Mouse (Mus musculus) CH12.LX (cell line): ENCODE measurements at regions not wholly inside any gene's neighbourhood (a gene's known extent, or its start where the extent isn't known, plus 50 kb on each side); places are given as distances from the start of the nearest gene placed in this dataset.

Experiments
- DNase-seq: peaks from one replicate; pipeline ENCODE4 v3.0.0-alpha.2; 2013; ENCODE audit errors: extremely low read depth
- H3K27ac ChIP-seq: 2 replicates; pipeline ENCODE4 v1.5.1; 2012; ENCODE audit warnings: low read depth, mild to moderate bottlenecking, control low read depth, moderate library complexity; ENCODE audit not compliant: insufficient read depth
- H3K27me3 ChIP-seq: replicated peaks from 2 replicates; pipeline ENCODE3; 2012; ENCODE audit warnings: inconsistent platforms
- H3K36me3 ChIP-seq, 2 experiments: replicated peaks in 1 of 2; 2 replicates each; pipeline versions ENCODE3 to v1.6.1; 2012; ENCODE audit warnings: inconsistent platforms in 1 of 2, low read length in 1 of 2, mild to moderate bottlenecking in 1 of 2, mixed read lengths in 1 of 2, moderate library complexity in 1 of 2; ENCODE audit not compliant: control insufficient read depth in 1 of 2, insufficient read depth in 1 of 2
- H3K4me1 ChIP-seq, 2 experiments: 2 replicates each; pipeline ENCODE4 v1.6.1; 2012; ENCODE audit warnings: inconsistent platforms in 1 of 2, moderate library complexity in 1 of 2; ENCODE audit not compliant: insufficient read depth in 2 of 2, control insufficient read depth in 1 of 2
- H3K4me2 ChIP-seq: 2 replicates; pipeline ENCODE4 v1.6.1; 2012; ENCODE audit warnings: low read depth, mild to moderate bottlenecking, control low read depth; ENCODE audit not compliant: poor library complexity, insufficient read depth, severe bottlenecking
- H3K4me3 ChIP-seq, 3 experiments: fragments of 150-350 bp in 1 of 3; sonication (generic) in 1 of 3; replicated peaks in 1 of 3; 2 replicates each; pipeline versions ENCODE3 to v1.5.1; 2011 to 2012; ENCODE audit warnings: low read depth in 2 of 3, low read length in 2 of 3, mild to moderate bottlenecking in 2 of 3, moderate library complexity in 2 of 3, control low read depth in 1 of 3, improper control_type of control experiment in 1 of 3, inconsistent platforms in 1 of 3, mixed read lengths in 1 of 3; ENCODE audit not compliant: poor library complexity in 1 of 3
- H3K79me2 ChIP-seq: replicated peaks from 2 replicates; pipeline ENCODE4 v1.6.1; 2012; ENCODE audit warnings: mild to moderate bottlenecking, moderate library complexity; ENCODE audit not compliant: control insufficient read depth, poor library complexity, insufficient read depth, severe bottlenecking; ENCODE audit errors: extremely low read depth
- H3K9ac ChIP-seq: 2 replicates; pipeline ENCODE4 v1.6.1; 2012; ENCODE audit warnings: low read depth, mild to moderate bottlenecking, control low read depth, moderate library complexity; ENCODE audit not compliant: insufficient read depth
- H3K9me3 ChIP-seq: replicated peaks from 2 replicates; pipeline ENCODE3; 2012; ENCODE audit warnings: low read length, inconsistent platforms, mixed read lengths
- CHD1 ChIP-seq: IDR thresholded peaks from 2 replicates; pipeline ENCODE4 v1.6.1; 2012; ENCODE audit warnings: low read depth, low read length, improper control_type of control experiment, inconsistent platforms
- CHD2 ChIP-seq: IDR thresholded peaks from 2 replicates; pipeline ENCODE4 v1.6.1; 2011; ENCODE audit warnings: low read length, improper control_type of control experiment
- E2F4 ChIP-seq: IDR thresholded peaks from 2 replicates; pipeline ENCODE4 v1.6.1; 2011; ENCODE audit warnings: low read depth, low read length, improper control_type of control experiment; ENCODE audit not compliant: insufficient replicate concordance
- ELF1 ChIP-seq: IDR thresholded peaks from 2 replicates; pipeline ENCODE4 v1.6.1; 2014; ENCODE audit warnings: low read depth, mild to moderate bottlenecking, inconsistent platforms, low read length, improper control_type of control experiment
- EP300 ChIP-seq: IDR thresholded peaks from 2 replicates; pipeline ENCODE4 v1.6.1; 2011; ENCODE audit warnings: low read length, improper control_type of control experiment
- HCFC1 ChIP-seq: IDR thresholded peaks from 2 replicates; pipeline ENCODE4 v1.6.1; 2012; ENCODE audit warnings: low read depth, mild to moderate bottlenecking, inconsistent platforms, low read length, improper control_type of control experiment
- JUN ChIP-seq: IDR thresholded peaks from 2 replicates; pipeline ENCODE4 v1.6.1; 2011; ENCODE audit warnings: low read depth, mild to moderate bottlenecking, low read length, improper control_type of control experiment, moderate library complexity; ENCODE audit not compliant: insufficient read depth
- JUND ChIP-seq: conservative IDR thresholded peaks from 2 replicates; pipeline ENCODE4 v1.6.1; 2011; ENCODE audit warnings: low read depth, low read length, improper control_type of control experiment
- KAT2A ChIP-seq: IDR thresholded peaks from 2 replicates; pipeline ENCODE4 v1.6.1; 2012; ENCODE audit warnings: low read length, improper control_type of control experiment, inconsistent platforms; ENCODE audit not compliant: insufficient replicate concordance
- MAX ChIP-seq: IDR thresholded peaks from 2 replicates; pipeline ENCODE4 v1.6.1; 2011; ENCODE audit warnings: low read length, improper control_type of control experiment
- MAZ ChIP-seq: IDR thresholded peaks from 2 replicates; pipeline ENCODE4 v1.6.1; 2012; ENCODE audit warnings: low read depth, mild to moderate bottlenecking, inconsistent platforms, low read length, improper control_type of control experiment, moderate library complexity
- MXI1 ChIP-seq: IDR thresholded peaks from 2 replicates; pipeline ENCODE4 v1.6.1; 2011; ENCODE audit warnings: mild to moderate bottlenecking, low read depth, low read length, improper control_type of control experiment
- NELFE ChIP-seq: IDR thresholded peaks from 2 replicates; pipeline ENCODE4 v1.6.1; 2011; ENCODE audit warnings: low read depth, low read length, improper control_type of control experiment
- NRF1 ChIP-seq: IDR thresholded peaks from 2 replicates; pipeline ENCODE4 v1.6.1; 2014; ENCODE audit warnings: low read depth, mild to moderate bottlenecking, inconsistent platforms, low read length, improper control_type of control experiment, moderate library complexity
- POLR2A ChIP-seq: IDR thresholded peaks from 2 replicates; pipeline ENCODE4 v1.6.1; 2011; ENCODE audit warnings: low read depth, mild to moderate bottlenecking, improper control_type of control experiment, low read length
- RAD21 ChIP-seq: IDR thresholded peaks from 2 replicates; pipeline ENCODE4 v1.6.1; 2011; ENCODE audit warnings: low read depth, mild to moderate bottlenecking, low read length, improper control_type of control experiment, moderate library complexity
- SIN3A ChIP-seq: IDR thresholded peaks from 2 replicates; pipeline ENCODE4 v1.6.1; 2012; ENCODE audit warnings: low read length, improper control_type of control experiment, inconsistent platforms
- TBP ChIP-seq: conservative IDR thresholded peaks from 2 replicates; pipeline ENCODE4 v1.6.1; 2011; ENCODE audit warnings: low read depth, low read length, improper control_type of control experiment
- TCF12 ChIP-seq: IDR thresholded peaks from 2 replicates; pipeline ENCODE4 v1.6.1; 2014; ENCODE audit warnings: low read depth, mild to moderate bottlenecking, inconsistent platforms, low read length, improper control_type of control experiment
- UBTF ChIP-seq: IDR thresholded peaks from 2 replicates; pipeline ENCODE4 v1.6.1; 2012; ENCODE audit warnings: low read depth, mild to moderate bottlenecking, inconsistent platforms, low read length, improper control_type of control experiment, moderate library complexity
- USF1 ChIP-seq: IDR thresholded peaks from 2 replicates; pipeline ENCODE4 v1.6.1; 2014; ENCODE audit warnings: low read depth, mild to moderate bottlenecking, inconsistent platforms, low read length, improper control_type of control experiment
- ZC3H11A ChIP-seq: IDR thresholded peaks from 2 replicates; pipeline ENCODE4 v1.6.1; 2012; ENCODE audit warnings: low read depth, mild to moderate bottlenecking, inconsistent platforms, low read length, improper control_type of control experiment
- ZKSCAN1 ChIP-seq: IDR thresholded peaks from 2 replicates; pipeline ENCODE4 v1.6.1; 2012; ENCODE audit warnings: low read depth, inconsistent platforms, low read length, improper control_type of control experiment, borderline replicate concordance
- ZMIZ1 ChIP-seq: IDR thresholded peaks from 2 replicates; pipeline ENCODE4 v1.6.1; 2012; ENCODE audit warnings: low read depth, mild to moderate bottlenecking, inconsistent platforms, low read length, improper control_type of control experiment
- ZNF384 ChIP-seq: IDR thresholded peaks from 2 replicates; pipeline ENCODE4 v1.6.1; 2012; ENCODE audit warnings: low read depth, low read length, improper control_type of control experiment, inconsistent platforms
- dilution Hi-C: fragments of 300-500 bp; cut with MboI; formaldehyde crosslinking; loops from 2 replicates; pipeline ENCODE4 v1.14.3; 2020; ENCODE audit warnings: low sequenced_read_pairs; ENCODE audit not compliant: extremely low pct_unique_long_range_greater_than_20kb, extremely low pct_ligation_motif_present
- in situ Hi-C: fragments of 300-500 bp; cut with MboI; formaldehyde crosslinking; loops from 3 replicates; pipeline ENCODE4 v1.14.3; 2019; ENCODE audit warnings: low sequenced_read_pairs, low pct_ligation_motif_present, low pct_unique_long_range_greater_than_20kb, mixed read lengths

GRCm38 (mm10) chr13:39032263-39032662, 71.6 kb upstream of the Slc35b3 start:
- no peak for DNase-seq
- H3K36me3 ChIP-seq: no peaks in the 10 kb centered on the region
- peaks cover 0 to 32% of the 10 kb centered on the region in 2 experiments; a peak in 2 of 4 replicates for H3K4me1 ChIP-seq
- no peaks in the 10 kb centered on the region for H3K27me3 ChIP-seq
- no peaks in the 10 kb centered on the region for H3K79me2 ChIP-seq
- in situ Hi-C loops: no loop called here
- no peak overlapping the region for H3K4me3 ChIP-seq
- H3K27ac ChIP-seq: no peak overlapping the region
- peaks cover 3% of the 10 kb centered on the region for H3K9me3 ChIP-seq
- no peak for TF ChIP-seq HCFC1
- no peak for TF ChIP-seq ZMIZ1
- TF ChIP-seq KAT2A: no peak
- TF ChIP-seq NELFE: no peak
- no peak for TF ChIP-seq EP300
- TF ChIP-seq TCF12: no peak
- no peak for TF ChIP-seq ELF1
- no peak for TF ChIP-seq MAZ
- TF ChIP-seq POLR2A: no peak
- TF ChIP-seq MAX: no peak
- TF ChIP-seq JUND: no peak
- TF ChIP-seq USF1: no peak
- no peak for TF ChIP-seq SIN3A
- no peak for TF ChIP-seq TBP
- no peak for TF ChIP-seq NRF1
- TF ChIP-seq CHD2: no peak
- TF ChIP-seq RAD21: no peak
- no peak overlapping the region for H3K4me2 ChIP-seq
- dilution Hi-C loops: no loop called here
- no peak overlapping the region for H3K9ac ChIP-seq

GRCm38 (mm10) chr13:39020168-39020567, 59.5 kb upstream of the Slc35b3 start:
- Histone ChIP-seq H3K36me3 (no peaks in the 10 kb centered on the region), H3K9ac (no peak overlapping the region), H3K4me2 (no peak overlapping the region), H3K27me3 (no peaks in the 10 kb centered on the region), H3K4me3 (no peak overlapping the region), H3K79me2 (no peaks in the 10 kb centered on the region), H3K27ac (no peak overlapping the region), H3K4me1 (no peaks in the 10 kb centered on the region)
- dilution Hi-C loops: no loop called here
- in situ Hi-C loops: loop anchor here (25.0 kb wide), 1 partner anchor 333 kb away; no protein-coding TSS in a partner anchor
- no peak for TF ChIP-seq JUN
- TF ChIP-seq ZKSCAN1: no peak
- TF ChIP-seq ZMIZ1: no peak
- TF ChIP-seq ZC3H11A: no peak
- no peak for TF ChIP-seq CHD1
- no peak for TF ChIP-seq UBTF
- no peak for TF ChIP-seq SIN3A
- TF ChIP-seq USF1: no peak
- TF ChIP-seq E2F4: no peak
- TF ChIP-seq MXI1: no peak
- TF ChIP-seq ELF1: no peak
- no peak for TF ChIP-seq HCFC1
- no peak for TF ChIP-seq ZNF384
- no peak for TF ChIP-seq RAD21
- no peak for TF ChIP-seq POLR2A
- TF ChIP-seq, all 38 proteins: peak for 0
- DNase-seq: no peak
- H3K9me3 ChIP-seq: no peaks in the 10 kb centered on the region
